Mouse (Mus musculus): ENCODE results near the gene Gm11564. TPM values are rescaled to one million over a fixed set of nuclear protein-coding genes. Genes with fewer than 3 reads are reported as not detected.
"Not testable (repeated sequence)": the region's sequence is repeated elsewhere in the genome, so short reads cannot be mapped to it uniquely, and the experiment has no call there.

Gene Gm11564
- total and polyA plus RNA-seq, 2 experiments from 2014 or later = not detected

DNA sequence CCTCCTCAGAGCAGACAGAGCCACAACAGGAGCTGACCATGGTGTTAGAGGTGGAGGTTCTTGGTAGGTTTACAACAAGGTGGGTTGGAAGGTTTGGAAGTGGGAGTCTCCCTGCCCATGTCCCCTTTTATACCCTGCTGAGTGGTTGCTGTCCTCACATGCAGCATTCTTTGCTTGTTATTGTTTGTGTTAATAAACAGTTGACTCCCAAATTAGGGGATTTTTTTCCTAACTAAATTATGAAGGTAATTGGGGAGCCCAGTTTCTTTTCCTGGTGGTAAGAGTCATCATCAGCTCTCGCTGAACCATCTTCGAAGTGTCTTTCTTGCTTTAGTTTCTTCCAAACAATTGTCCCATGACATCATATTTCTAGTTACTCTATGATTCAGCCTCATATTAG, 34.9 kb downstream of the Gm11564 start, which contains the start of gene Krtap4-8:
Gene Krtap4-8 (minus strand): TSS at position 101 of the 400 bp plus-strand sequence.
- Histone ChIP-seq H3K9me3 (ENCODE audit: low read length) (no peaks in the 10 kb centered on the region), H3K9ac (replicated peaks; ENCODE audit: low read length) (no peak within 1 kb of the TSS), H3K27ac (no peak within 1 kb of the TSS), H3K4me1 (ENCODE audit: insufficient read depth, low read length) (no peaks in the 10 kb centered on the region), H3K36me3 (ENCODE audit: insufficient read depth, low read length) (no peaks in the 10 kb centered on the region), H3K4me3 (ENCODE audit: low read length) (no peak within 1 kb of the TSS), H3K4me2 (ENCODE audit: low read depth, low read length) (no peak within 1 kb of the TSS), H3K27me3 (ENCODE audit: insufficient read depth, low read length) (no peaks in the 10 kb centered on the region)
- 94% methylated on average over 2 of the region's 2 CpGs for WGBS
- DNase-seq (ENCODE audit: low spot score) (no peak), ATAC-seq (no peak)
- no peak for TF ChIP-seq CTCF (IDR thresholded peaks at IDR 0.05; ENCODE audit: low read depth)

DNA sequence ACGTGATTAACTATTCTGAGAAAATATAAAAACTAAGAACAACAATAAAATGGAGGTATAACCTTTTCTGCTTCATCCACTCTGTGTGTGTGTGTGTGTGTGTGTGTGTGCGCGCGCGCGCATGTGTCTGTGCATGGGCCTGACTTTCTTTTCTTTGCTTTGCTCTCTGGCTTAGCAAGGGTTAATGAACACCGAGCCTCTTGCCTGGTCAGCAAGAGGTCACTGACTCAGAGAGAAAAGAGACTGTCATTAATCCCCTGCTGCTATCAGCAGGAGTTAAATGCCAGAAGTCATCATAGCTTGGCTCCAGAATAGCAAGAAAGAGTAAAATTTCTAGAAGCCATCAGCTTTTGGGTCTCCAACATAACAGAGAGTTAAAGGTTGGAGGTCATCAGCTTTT, 37.1 kb downstream of the Gm11564 start:
- Histone ChIP-seq H3K27me3 (ENCODE audit: insufficient read depth, low read length) (no peaks in the 10 kb centered on the region), H3K4me1 (ENCODE audit: insufficient read depth, low read length) (no peaks in the 10 kb centered on the region), H3K9ac (replicated peaks; ENCODE audit: low read length) (no peak overlapping the region), H3K27ac (no peak overlapping the region), H3K4me2 (ENCODE audit: low read depth, low read length) (no peak overlapping the region), H3K9me3 (ENCODE audit: low read length) (no peaks in the 10 kb centered on the region), H3K4me3 (ENCODE audit: low read length) (no peak overlapping the region), H3K36me3 (ENCODE audit: insufficient read depth, low read length) (no peaks in the 10 kb centered on the region)
- 42% methylated on average over 7 of the region's 7 CpGs for WGBS
- TF ChIP-seq CTCF (IDR thresholded peaks at IDR 0.05; ENCODE audit: low read depth) = no peak
- DNase-seq (ENCODE audit: low spot score) = no peak
- no peak for ATAC-seq

GRCm38 (mm10) chr11:99772813-99773212, 42.7 kb downstream of the Gm11564 start, which contains the start of gene Gm11595:
Gene Gm11595 (minus strand): TSS chr11:99772913.
- not testable (repeated sequence) for H3K4me1 ChIP-seq (ENCODE audit: insufficient read depth, low read length); H3K27me3 ChIP-seq (ENCODE audit: insufficient read depth, low read length); H3K4me3 ChIP-seq (ENCODE audit: low read length); DNase-seq (ENCODE audit: low spot score); H3K9ac ChIP-seq (replicated peaks; ENCODE audit: low read length); H3K27ac ChIP-seq; H3K4me2 ChIP-seq (ENCODE audit: low read depth, low read length); H3K9me3 ChIP-seq (ENCODE audit: low read length); ATAC-seq; H3K36me3 ChIP-seq (ENCODE audit: insufficient read depth, low read length)

DNA sequence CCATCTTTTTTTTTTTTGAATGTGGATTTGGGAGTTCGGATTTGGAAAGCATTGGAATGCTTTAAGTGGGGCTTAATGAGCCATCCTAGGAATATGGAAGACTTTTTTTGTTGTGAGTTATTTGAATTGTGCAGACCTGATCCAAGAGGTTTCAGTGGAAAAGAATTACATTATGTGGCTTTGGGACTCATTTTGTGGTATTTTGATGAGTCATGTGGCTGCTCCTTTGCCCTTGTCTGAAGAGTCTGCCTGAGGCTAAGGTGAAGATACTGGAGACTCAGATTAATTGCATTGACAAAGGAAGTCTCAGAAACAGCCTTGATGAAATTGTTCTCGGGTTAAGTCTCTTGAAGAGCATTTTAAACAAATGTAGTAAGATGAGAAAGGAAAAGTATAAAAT, 47.1 kb downstream of the Gm11564 start:
- no peak overlapping the region for H3K27ac ChIP-seq
- no peaks in the 10 kb centered on the region for H3K27me3 ChIP-seq (ENCODE audit: insufficient read depth, low read length)
- WGBS = 82% methylated on average over 2 of the region's 2 CpGs
- no peak overlapping the region for H3K4me3 ChIP-seq (ENCODE audit: low read length)
- no peak overlapping the region for H3K4me2 ChIP-seq (ENCODE audit: low read depth, low read length)
- H3K36me3 ChIP-seq (ENCODE audit: insufficient read depth, low read length) = no peaks in the 10 kb centered on the region
- no peak for TF ChIP-seq CTCF (IDR thresholded peaks at IDR 0.05; ENCODE audit: low read depth)
- H3K9ac ChIP-seq (replicated peaks; ENCODE audit: low read length) = no peak overlapping the region
- no peak for DNase-seq (ENCODE audit: low spot score)
- H3K9me3 ChIP-seq (ENCODE audit: low read length) = no peaks in the 10 kb centered on the region
- H3K4me1 ChIP-seq (ENCODE audit: insufficient read depth, low read length) = no peaks in the 10 kb centered on the region
- no peak for ATAC-seq

Other genes with a start within 250 kb of the Gm11564 start
Only the 30 nearest of the 41 such genes appear.
- not detected in 2 replicates for gene Gm11562, start 195.2 kb downstream of the Gm11564 start, total RNA-seq (2014; rRNA removed)
- gene Gm11562, start 195.2 kb downstream of the Gm11564 start, polyA plus RNA-seq (2015; fragmentation: Nextera tagmentation; extraction: Ambion mirVana) = not detected in 2 replicates
- gene Krtap4-1, start 187.4 kb downstream of the Gm11564 start, total RNA-seq (2014; rRNA removed) = not detected in 2 replicates
- gene Krtap4-1, start 187.4 kb downstream of the Gm11564 start, polyA plus RNA-seq (2015; fragmentation: Nextera tagmentation; extraction: Ambion mirVana) = not detected in 2 replicates
- not detected in 2 replicates for gene Krtap4-2, start 180.6 kb downstream of the Gm11564 start, total RNA-seq (2014; rRNA removed)
- gene Krtap4-2, start 180.6 kb downstream of the Gm11564 start, polyA plus RNA-seq (2015; fragmentation: Nextera tagmentation; extraction: Ambion mirVana) = not detected in 2 replicates
- gene Krtap4-7, start 171.6 kb downstream of the Gm11564 start, total RNA-seq (2014; rRNA removed) = not detected in 2 replicates
- gene Krtap4-7, start 171.6 kb downstream of the Gm11564 start, polyA plus RNA-seq (2015; fragmentation: Nextera tagmentation; extraction: Ambion mirVana) = not detected in 2 replicates
- gene Gm11555, start 165.4 kb downstream of the Gm11564 start, total RNA-seq (2014; rRNA removed) = not detected in 2 replicates
- not detected in 2 replicates for gene Gm11555, start 165.4 kb downstream of the Gm11564 start, polyA plus RNA-seq (2015; fragmentation: Nextera tagmentation; extraction: Ambion mirVana)
- gene Gm11563, start 156.7 kb downstream of the Gm11564 start, total RNA-seq (2014; rRNA removed) = not detected in 2 replicates
- gene Gm11563, start 156.7 kb downstream of the Gm11564 start, polyA plus RNA-seq (2015; fragmentation: Nextera tagmentation; extraction: Ambion mirVana) = not detected in 2 replicates
- not detected in 2 replicates for gene Krtap4-6, start 149.7 kb downstream of the Gm11564 start, total RNA-seq (2014; rRNA removed)
- not detected in 2 replicates for gene Krtap4-6, start 149.7 kb downstream of the Gm11564 start, polyA plus RNA-seq (2015; fragmentation: Nextera tagmentation; extraction: Ambion mirVana)
- gene Gm14190, start 124.9 kb downstream of the Gm11564 start, total RNA-seq (2014; rRNA removed) = not detected in 2 replicates
- gene Gm14190, start 124.9 kb downstream of the Gm11564 start, polyA plus RNA-seq (2015; fragmentation: Nextera tagmentation; extraction: Ambion mirVana) = not detected in 2 replicates
- gene Gm14180, start 81.4 kb downstream of the Gm11564 start, total RNA-seq (2014; rRNA removed) = not detected in 2 replicates
- not detected in 2 replicates for gene Gm14180, start 81.4 kb downstream of the Gm11564 start, polyA plus RNA-seq (2015; fragmentation: Nextera tagmentation; extraction: Ambion mirVana)
- not detected in 2 replicates for gene Gm11595, start 42.8 kb downstream of the Gm11564 start, total RNA-seq (2014; rRNA removed)
- gene Gm11595, start 42.8 kb downstream of the Gm11564 start, polyA plus RNA-seq (2015; fragmentation: Nextera tagmentation; extraction: Ambion mirVana) = not detected in 2 replicates
- not detected in 2 replicates for gene Krtap4-8, start 35.0 kb downstream of the Gm11564 start, total RNA-seq (2014; rRNA removed)
- gene Krtap4-8, start 35.0 kb downstream of the Gm11564 start, polyA plus RNA-seq (2015; fragmentation: Nextera tagmentation; extraction: Ambion mirVana) = not detected in 2 replicates
- not detected in 2 replicates for gene Krtap4-9, start 30.5 kb downstream of the Gm11564 start, total RNA-seq (2014; rRNA removed)
- not detected in 2 replicates for gene Krtap4-9, start 30.5 kb downstream of the Gm11564 start, polyA plus RNA-seq (2015; fragmentation: Nextera tagmentation; extraction: Ambion mirVana)
- gene Gm11596, start 22.2 kb downstream of the Gm11564 start, total RNA-seq (2014; rRNA removed) = not detected in 2 replicates
- not detected in 2 replicates for gene Gm11596, start 22.2 kb downstream of the Gm11564 start, polyA plus RNA-seq (2015; fragmentation: Nextera tagmentation; extraction: Ambion mirVana)
- gene Gm11569, start 16.7 kb downstream of the Gm11564 start, total RNA-seq (2014; rRNA removed) = not detected in 2 replicates
- gene Gm11569, start 16.7 kb downstream of the Gm11564 start, polyA plus RNA-seq (2015; fragmentation: Nextera tagmentation; extraction: Ambion mirVana) = not detected in 2 replicates
- not detected in 2 replicates for gene Gm11554, start 11.2 kb downstream of the Gm11564 start, total RNA-seq (2014; rRNA removed)
- gene Gm11554, start 11.2 kb downstream of the Gm11564 start, polyA plus RNA-seq (2015; fragmentation: Nextera tagmentation; extraction: Ambion mirVana) = not detected in 2 replicates
- gene Krtap4-13, start 5.8 kb downstream of the Gm11564 start, total RNA-seq (2014; rRNA removed) = not detected in 2 replicates
- gene Krtap4-13, start 5.8 kb downstream of the Gm11564 start, polyA plus RNA-seq (2015; fragmentation: Nextera tagmentation; extraction: Ambion mirVana) = not detected in 2 replicates
- not detected in 2 replicates for gene 2300003K06Rik, start 22.4 kb upstream of the Gm11564 start, total RNA-seq (2014; rRNA removed)
- not detected in 2 replicates for gene 2300003K06Rik, start 22.4 kb upstream of the Gm11564 start, polyA plus RNA-seq (2015; fragmentation: Nextera tagmentation; extraction: Ambion mirVana)
- not detected in 2 replicates for gene Krtap4-16, start 35.9 kb upstream of the Gm11564 start, total RNA-seq (2014; rRNA removed)
- not detected in 2 replicates for gene Krtap4-16, start 35.9 kb upstream of the Gm11564 start, polyA plus RNA-seq (2015; fragmentation: Nextera tagmentation; extraction: Ambion mirVana)
- not detected in 2 replicates for gene Gm11568, start 42.3 kb upstream of the Gm11564 start, total RNA-seq (2014; rRNA removed)
- not detected in 2 replicates for gene Gm11568, start 42.3 kb upstream of the Gm11564 start, polyA plus RNA-seq (2015; fragmentation: Nextera tagmentation; extraction: Ambion mirVana)
- not detected in 2 replicates for gene Gm11559, start 48.8 kb upstream of the Gm11564 start, total RNA-seq (2014; rRNA removed)
- gene Gm11559, start 48.8 kb upstream of the Gm11564 start, polyA plus RNA-seq (2015; fragmentation: Nextera tagmentation; extraction: Ambion mirVana) = not detected in 2 replicates
- gene Krtap9-1, start 57.7 kb upstream of the Gm11564 start, total RNA-seq (2014; rRNA removed) = not detected in 2 replicates
- not detected in 2 replicates for gene Krtap9-1, start 57.7 kb upstream of the Gm11564 start, polyA plus RNA-seq (2015; fragmentation: Nextera tagmentation; extraction: Ambion mirVana)
- gene Gm11567, start 63.5 kb upstream of the Gm11564 start, total RNA-seq (2014; rRNA removed) = not detected in 2 replicates
- gene Gm11567, start 63.5 kb upstream of the Gm11564 start, polyA plus RNA-seq (2015; fragmentation: Nextera tagmentation; extraction: Ambion mirVana) = not detected in 2 replicates
- gene Krtap31-1, start 92.3 kb upstream of the Gm11564 start, total RNA-seq (2014; rRNA removed) = not detected in 2 replicates
- not detected in 2 replicates for gene Krtap31-1, start 92.3 kb upstream of the Gm11564 start, polyA plus RNA-seq (2015; fragmentation: Nextera tagmentation; extraction: Ambion mirVana)
- not detected in 2 replicates for gene Gm11565, start 99.1 kb upstream of the Gm11564 start, total RNA-seq (2014; rRNA removed)
- gene Gm11565, start 99.1 kb upstream of the Gm11564 start, polyA plus RNA-seq (2015; fragmentation: Nextera tagmentation; extraction: Ambion mirVana) = not detected in 2 replicates
- gene Krtap31-2, start 120.6 kb upstream of the Gm11564 start, total RNA-seq (2014; rRNA removed) = not detected in 2 replicates
- not detected in 2 replicates for gene Krtap31-2, start 120.6 kb upstream of the Gm11564 start, polyA plus RNA-seq (2015; fragmentation: Nextera tagmentation; extraction: Ambion mirVana)
- gene Krtap9-5, start 132.8 kb upstream of the Gm11564 start, total RNA-seq (2014; rRNA removed) = not detected in 2 replicates
- not detected in 2 replicates for gene Krtap9-5, start 132.8 kb upstream of the Gm11564 start, polyA plus RNA-seq (2015; fragmentation: Nextera tagmentation; extraction: Ambion mirVana)
- gene Krtap29-1, start 163.4 kb upstream of the Gm11564 start, total RNA-seq (2014; rRNA removed) = not detected in 2 replicates
- not detected in 2 replicates for gene Krtap29-1, start 163.4 kb upstream of the Gm11564 start, polyA plus RNA-seq (2015; fragmentation: Nextera tagmentation; extraction: Ambion mirVana)
- gene Krtap16-1, start 170.9 kb upstream of the Gm11564 start, total RNA-seq (2014; rRNA removed) = not detected in 2 replicates
- gene Krtap16-1, start 170.9 kb upstream of the Gm11564 start, polyA plus RNA-seq (2015; fragmentation: Nextera tagmentation; extraction: Ambion mirVana) = 0.09 TPM in 1 of 2 replicates, not detected in the other
- gene Krtap17-1, start 178.3 kb upstream of the Gm11564 start, total RNA-seq (2014; rRNA removed) = 2.6 and 3.0 TPM in 2 replicates
- 1.6 and 1.8 TPM in 2 replicates for gene Krtap17-1, start 178.3 kb upstream of the Gm11564 start, polyA plus RNA-seq (2015; fragmentation: Nextera tagmentation; extraction: Ambion mirVana)
- not detected in 2 replicates for gene Krt33a, start 200.5 kb upstream of the Gm11564 start, total RNA-seq (2014; rRNA removed)
- not detected in 2 replicates for gene Krt33a, start 200.5 kb upstream of the Gm11564 start, polyA plus RNA-seq (2015; fragmentation: Nextera tagmentation; extraction: Ambion mirVana)

Measured in hindbrain, postnatal 0 days (tissue).